Mouse (Mus musculus) thymus, postnatal 25 days (tissue): ENCODE measurements around the gene Efr3b.

Source experiments
- DNase-seq: peaks from one replicate; pipeline ENCODE4 v3.0.0; 2022

The Efr3b gene

DNA sequence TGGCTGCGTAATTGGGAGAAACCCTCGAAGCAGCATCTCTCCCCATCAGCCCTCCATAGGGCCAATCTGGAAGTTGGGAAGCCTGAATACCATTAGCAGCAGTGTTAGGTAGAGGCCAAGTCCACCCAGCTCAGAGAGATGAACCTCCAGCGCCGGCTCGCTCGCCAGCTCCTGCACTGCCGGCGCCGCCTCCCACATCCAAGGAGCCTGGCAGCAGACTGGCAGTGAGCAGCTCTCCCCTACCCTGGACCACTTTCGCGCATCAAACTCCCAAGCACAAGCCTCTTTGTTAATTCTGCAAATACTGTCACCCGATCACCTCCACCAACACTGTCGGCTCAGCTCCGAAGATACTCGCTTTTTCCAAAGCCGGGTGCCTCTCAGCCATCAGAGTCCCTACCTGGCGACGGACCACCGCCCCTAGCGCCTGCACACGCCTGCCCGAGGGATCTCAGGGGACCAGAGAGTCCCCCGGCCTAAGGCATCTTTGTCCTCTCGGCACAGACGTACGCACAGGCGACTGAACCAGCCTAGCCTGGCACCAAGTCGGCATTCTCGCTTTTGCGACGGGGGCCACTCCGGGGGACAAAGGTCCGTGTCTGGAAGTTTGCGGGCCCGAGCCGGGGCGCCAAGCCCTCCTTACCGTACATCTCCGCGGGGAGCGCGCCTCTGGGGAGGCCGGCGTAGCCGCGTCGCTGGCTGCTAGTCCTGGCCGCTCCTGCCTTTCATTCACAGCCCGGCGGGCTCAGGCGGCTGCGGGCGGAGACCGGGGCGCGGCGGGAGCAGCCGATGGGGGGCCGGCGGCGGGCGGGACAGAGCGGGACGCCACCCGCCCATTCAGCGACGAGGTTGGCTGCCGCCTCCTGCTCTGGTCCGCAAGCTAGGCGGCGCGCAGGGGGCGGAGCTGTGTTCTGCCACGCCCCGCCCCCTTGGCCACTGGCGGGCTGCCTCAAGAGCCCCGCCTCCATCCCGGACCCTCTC lies at the start of gene Efr3b:
Efr3b (minus strand) TSS at position 855 of the 981 bp plus-strand sequence.
- peak; percentile 85 for DNase-seq

DNA sequence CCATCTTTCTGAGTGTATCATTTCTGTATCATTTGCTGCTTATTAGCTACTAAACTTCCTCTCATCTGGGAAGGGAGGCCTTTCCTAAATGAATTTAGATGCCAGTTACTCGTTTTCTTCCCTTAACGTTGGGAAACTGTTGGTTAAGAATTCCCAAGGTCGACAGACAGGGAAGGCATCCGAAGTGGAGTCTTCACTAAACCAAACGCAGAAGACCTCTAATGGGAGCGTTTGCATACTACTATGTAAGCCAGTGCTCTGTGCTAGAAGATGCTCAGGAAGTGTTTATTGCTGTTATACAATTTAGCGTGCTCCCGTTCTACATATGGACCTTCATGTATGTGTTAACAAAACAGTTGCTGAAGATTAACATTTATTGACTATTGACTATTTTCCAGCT lies 44.7 kb upstream of the Efr3b start:
- no peak for DNase-seq

DNA sequence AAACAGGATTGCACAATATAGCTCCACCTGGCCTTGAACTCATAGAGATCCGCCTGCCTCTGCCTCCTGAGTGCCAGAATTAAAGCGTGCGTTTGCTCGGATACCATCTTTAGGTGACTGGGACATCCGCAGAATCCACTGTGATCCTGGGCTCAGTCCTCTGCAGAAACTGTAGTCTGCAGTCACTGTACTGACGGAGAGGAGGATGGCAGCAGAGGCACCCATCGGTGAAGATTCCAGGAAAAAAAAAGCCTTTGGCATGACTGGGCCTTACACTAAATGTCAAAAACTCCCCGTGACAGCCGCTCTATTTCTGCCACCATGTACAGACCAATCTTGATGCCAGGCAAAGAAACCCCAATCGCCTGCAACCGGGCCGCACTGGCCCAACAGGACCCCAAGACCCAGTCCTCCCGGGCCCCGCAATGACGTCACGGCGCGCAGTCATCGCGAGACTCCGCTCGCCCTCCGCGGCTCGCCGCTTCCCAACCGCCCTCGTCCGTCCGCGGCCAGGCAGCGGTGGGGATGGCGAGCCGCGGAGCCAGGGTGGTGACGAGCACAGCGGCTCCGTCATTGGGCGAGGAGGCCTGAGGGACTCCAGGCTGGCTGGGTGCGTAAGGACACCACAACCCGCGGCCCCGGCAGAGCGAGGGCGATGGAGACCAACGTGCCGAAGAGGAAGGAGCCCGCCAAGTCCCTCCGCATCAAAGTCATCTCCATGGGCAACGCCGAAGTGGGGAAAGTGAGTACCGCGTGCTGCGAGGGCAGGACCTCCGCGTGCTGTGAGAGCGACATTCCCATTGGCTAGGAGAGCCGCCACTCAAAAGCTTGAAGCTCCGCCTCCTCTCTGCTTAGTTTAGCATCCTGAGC lies 43.7 kb upstream of the Efr3b start, which contains the start of gene Dnajc27:
Dnajc27 (plus strand) TSS at position 452 of the 870 bp plus-strand sequence.
- DNase-seq = peak; percentile 96

- peak; percentile 80 for DNase-seq
Observed at GRCm38 (mm10) chr12:4080311-4080710, 41.6 kb upstream of the Efr3b start.

DNA sequence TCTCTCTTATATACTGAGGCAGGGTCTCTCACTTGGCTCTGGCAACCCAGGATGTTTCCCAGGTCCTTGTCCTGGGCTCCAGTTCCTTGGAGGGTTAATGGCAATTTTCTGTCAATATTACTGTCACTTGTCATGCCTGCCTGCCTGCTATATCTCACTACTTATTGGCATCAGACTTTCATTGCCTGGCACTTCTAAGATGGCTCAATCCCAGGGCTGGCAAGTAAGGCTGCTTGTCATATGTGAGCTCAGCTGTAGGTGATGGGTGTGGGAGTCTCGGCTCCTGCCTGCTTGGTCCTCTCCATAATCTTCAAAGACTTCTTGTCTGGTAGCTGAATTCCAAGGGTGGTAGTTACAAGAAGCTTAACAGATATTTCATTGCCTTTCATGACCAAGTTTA lies 39.4 kb upstream of the Efr3b start:
- DNase-seq = no peak

- no peak for DNase-seq
Observed at GRCm38 (mm10) chr12:4076383-4076782, 37.7 kb upstream of the Efr3b start.

GRCm38 (mm10) chr12:4075407-4075806 lies 36.7 kb upstream of the Efr3b start:
- DNase-seq = no peak

DNA sequence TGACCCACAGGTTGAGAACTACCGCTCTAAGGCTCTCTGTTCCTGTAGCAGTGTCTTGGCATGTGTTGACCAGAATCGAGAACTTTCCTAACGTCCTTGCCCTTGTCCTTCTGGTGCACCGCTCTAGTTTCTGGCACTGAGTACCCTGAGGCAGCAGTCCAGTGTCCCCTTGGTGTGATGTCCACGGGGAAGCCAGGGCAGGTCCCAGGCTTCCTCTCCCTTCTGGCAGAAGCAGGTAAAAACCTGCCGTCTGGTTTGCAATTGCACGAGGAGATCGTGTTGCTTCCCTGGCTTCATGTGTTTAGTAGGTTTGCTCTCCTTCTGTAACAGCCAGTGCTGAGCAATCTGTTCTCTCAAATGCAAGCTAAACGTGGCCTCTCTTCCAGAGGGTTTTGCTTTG lies 33.0 kb upstream of the Efr3b start:
- DNase-seq = no peak

GRCm38 (mm10) chr12:4068551-4068950 lies 29.8 kb upstream of the Efr3b start:
- no peak for DNase-seq

- no peak for DNase-seq
Observed at GRCm38 (mm10) chr12:4066681-4067459, 28.2 kb upstream of the Efr3b start.

GRCm38 (mm10) chr12:4065944-4066343 lies 27.2 kb upstream of the Efr3b start:
- DNase-seq = no peak

GRCm38 (mm10) chr12:4065498-4065897 lies 26.8 kb upstream of the Efr3b start:
- DNase-seq = no peak

GRCm38 (mm10) chr12:4059683-4060082 lies 21.0 kb upstream of the Efr3b start:
- DNase-seq = no peak

GRCm38 (mm10) chr12:4058321-4058720 lies 19.6 kb upstream of the Efr3b start:
- no peak for DNase-seq

DNA sequence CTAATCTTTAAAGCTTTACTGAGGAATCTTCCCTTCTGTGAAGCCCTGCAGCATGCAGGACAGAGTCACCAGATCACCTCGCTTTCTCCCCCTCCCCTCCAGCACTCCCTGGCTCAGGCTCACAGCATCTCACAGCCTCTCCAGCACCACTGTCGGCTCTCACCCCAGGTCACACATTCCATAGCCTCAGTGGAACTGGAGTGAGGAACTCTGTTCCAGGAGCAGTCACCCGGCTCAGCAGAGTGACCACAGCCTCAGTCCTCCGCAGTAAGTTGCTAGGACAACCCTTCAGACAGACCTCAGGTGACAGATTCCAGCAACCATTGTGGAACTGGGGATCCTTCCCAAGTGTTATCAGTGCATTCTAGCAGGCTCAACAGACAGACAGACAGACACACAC lies 16.1 kb upstream of the Efr3b start:
- no peak for DNase-seq

GRCm38 (mm10) chr12:4053643-4054042 lies 14.9 kb upstream of the Efr3b start:
- DNase-seq = no peak

DNA sequence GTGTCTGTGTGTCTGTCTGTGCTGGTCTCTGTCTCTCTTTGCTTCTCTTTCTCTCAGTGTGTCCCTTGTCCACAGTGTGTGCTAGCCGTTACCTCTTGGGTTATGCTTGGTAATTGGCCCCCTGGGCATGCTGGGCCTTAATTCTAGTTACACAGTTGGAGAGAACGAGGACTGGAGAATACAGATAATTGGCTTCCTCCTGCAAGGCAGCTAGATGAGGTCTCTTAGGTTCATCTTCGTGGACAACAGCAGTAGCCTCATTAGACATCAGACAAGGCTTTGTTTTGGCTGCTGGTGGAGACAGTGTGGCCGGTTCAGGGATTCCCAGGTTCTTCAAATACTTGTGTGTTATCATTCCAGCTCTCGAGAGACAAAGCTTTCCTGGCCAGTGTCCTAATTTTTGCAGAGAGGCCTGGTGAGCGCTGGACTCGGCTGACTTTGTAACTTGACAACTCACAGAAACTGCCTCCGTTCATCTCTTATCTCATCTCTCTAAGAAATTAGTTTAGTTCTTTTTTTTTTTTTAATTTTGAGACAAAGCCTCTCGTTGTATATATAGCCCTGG lies 12.2 kb upstream of the Efr3b start:
- no peak for DNase-seq

- DNase-seq = peak; percentile 8
Observed at GRCm38 (mm10) chr12:4048031-4048430, 9.3 kb upstream of the Efr3b start.

DNA sequence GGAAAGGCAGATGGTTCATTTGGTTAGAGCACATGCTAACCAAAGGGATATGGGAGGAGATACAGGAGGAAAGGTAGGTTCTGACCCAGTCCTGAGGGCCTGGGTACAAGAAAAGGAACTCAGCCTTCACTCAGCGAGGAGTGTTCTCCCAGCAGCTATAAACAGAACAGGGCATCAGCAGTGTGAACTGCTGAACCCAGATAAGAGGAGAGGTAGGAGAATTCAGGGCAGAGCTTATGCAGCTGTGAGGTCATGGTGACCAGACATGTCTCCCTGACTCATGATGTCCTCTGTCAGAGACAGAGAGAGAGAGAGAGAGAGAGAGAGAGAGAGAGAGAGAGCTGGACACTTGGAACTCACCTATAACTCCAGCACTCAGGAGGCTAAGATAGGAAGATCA lies 7.3 kb upstream of the Efr3b start:
- DNase-seq = no peak

- DNase-seq = no peak
Observed at GRCm38 (mm10) chr12:4042411-4042810, 3.7 kb upstream of the Efr3b start.

DNA sequence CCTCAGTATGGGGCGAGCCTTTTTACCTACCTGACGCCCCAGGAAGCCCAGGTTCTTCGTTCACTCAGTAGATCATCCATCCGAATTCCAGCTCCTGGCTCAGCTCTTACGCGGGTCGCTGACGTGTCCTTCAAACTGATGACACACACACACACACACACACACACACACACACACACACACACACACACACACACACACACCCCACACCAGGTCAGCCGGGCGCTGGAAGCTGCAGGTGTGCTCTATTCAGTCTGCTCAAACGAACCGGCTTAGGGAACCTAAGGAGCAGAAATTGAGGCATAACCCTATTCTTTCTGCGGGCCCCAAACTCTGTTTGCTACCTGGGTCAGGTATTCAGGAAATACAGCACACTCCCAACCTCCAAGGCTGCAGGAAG lies 331 bp upstream of the Efr3b start:
- no peak for DNase-seq

GRCm38 (mm10) chr12:4037511-4037910 lies 1.2 kb downstream of the Efr3b start:
- no peak for DNase-seq
